Mouse (Mus musculus) G1E (cell line): ENCODE data around the gene Pard6b. TPM values are rescaled to one million over a fixed set of nuclear protein-coding genes. Genes with fewer than 3 reads are reported as not detected.
"Not testable (repeated sequence)": the region's sequence is repeated elsewhere in the genome, so short reads cannot be mapped to it uniquely, and the experiment has no call there.

ENCODE experiments used
- ATAC-seq: 2 replicates; pipeline ENCODE4 v1.8.0; 2016; ENCODE audit warnings: mild to moderate bottlenecking; ENCODE audit not compliant: insufficient number of reproducible peaks, poor library complexity, low FRiP score, severe bottlenecking; ENCODE audit errors: extremely low read depth
- DNase-seq: peaks from one replicate; pipeline ENCODE4 v3.0.0; 2012; ENCODE audit warnings: low spot score
- H3K27me3 ChIP-seq: 2 replicates; pipeline ENCODE4 v1.6.1; 2012; ENCODE audit warnings: mild to moderate bottlenecking, low read length, inconsistent platforms; ENCODE audit not compliant: insufficient read depth
- H3K36me3 ChIP-seq: replicated peaks from 2 replicates; pipeline ENCODE3; 2012; ENCODE audit warnings: mild to moderate bottlenecking, inconsistent platforms
- H3K4me1 ChIP-seq: 2 replicates; pipeline ENCODE4 v1.6.1; 2012; ENCODE audit warnings: low read depth, low read length, inconsistent platforms, mixed read lengths; ENCODE audit not compliant: insufficient read depth
- H3K4me3 ChIP-seq: 2 replicates; pipeline ENCODE4 v1.5.1; 2012; ENCODE audit warnings: low read depth, mild to moderate bottlenecking, inconsistent platforms, low read length, moderate library complexity, mixed read lengths
- H3K9me3 ChIP-seq: replicated peaks from 2 replicates; pipeline ENCODE4 v1.6.1; 2012; ENCODE audit warnings: inconsistent platforms
- CTCF ChIP-seq: IDR thresholded peaks from 2 replicates; pipeline ENCODE4 v1.5.1; 2012; ENCODE audit warnings: low read depth, low read length, inconsistent platforms, mixed read lengths
- GATA1 ChIP-seq: IDR thresholded peaks from 2 replicates; pipeline ENCODE4 v1.6.1; 2012; ENCODE audit warnings: borderline replicate concordance, low read length, inconsistent platforms, mixed read lengths
- GATA2 ChIP-seq: IDR thresholded peaks from 2 replicates; pipeline ENCODE4 v1.6.1; 2012; ENCODE audit warnings: low read depth, low read length, inconsistent platforms, borderline replicate concordance
- POLR2AphosphoS5 ChIP-seq: IDR thresholded peaks from 2 replicates; pipeline ENCODE4 v1.6.1; 2012; ENCODE audit warnings: low read depth, low read length, inconsistent platforms; ENCODE audit not compliant: insufficient replicate concordance
- TAL1 ChIP-seq: conservative IDR thresholded peaks from 2 replicates; pipeline ENCODE4 v1.6.1; 2012; ENCODE audit warnings: low read depth, low read length, inconsistent platforms, mixed read lengths
- polyA plus RNA-seq: library from polyadenylated mRNA; stranded (reverse); fragments of >175 nt; gene quantifications from 2 replicates; pipeline ENCODE4 v1.2.3, GENCODE M21; 2012
- total RNA-seq, 2 experiments: library from RNA; stranded (forward) in 1 of 2; stranded (reverse) in 1 of 2; fragments of 200-1000 nt in 1 of 2; fragments of >200 nt in 1 of 2; fragmentation: Nextera tagmentation in 1 of 2; gene quantifications; 2 replicates each; pipeline ENCODE4 v1.2.3; 2014 to 2017

Pard6b gene
- total and polyA plus RNA-seq, 3 experiments, result 4.8 to 5.5 (median 4.8) TPM

DNA sequence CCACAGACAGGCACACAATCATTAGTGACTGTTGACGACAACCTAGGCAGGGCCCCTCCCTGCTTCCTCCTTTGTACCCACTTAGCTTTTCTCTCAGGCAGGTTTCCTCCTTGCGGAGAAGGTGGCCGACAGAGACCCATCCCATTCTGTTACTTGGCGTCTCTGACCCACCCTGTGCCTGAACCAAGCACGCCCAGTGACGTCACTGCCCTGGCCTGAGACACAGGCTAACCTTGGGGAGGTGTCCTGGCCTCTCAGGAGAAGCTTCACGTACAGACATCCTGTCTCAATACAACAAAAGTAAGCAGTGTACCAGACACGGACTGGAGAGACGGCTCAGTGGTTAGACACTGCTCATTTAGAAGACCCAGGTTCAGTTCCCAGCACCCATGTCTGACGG is 22.5 kb downstream of the Pard6b start:
- Histone ChIP-seq H3K9me3 (no peaks in the 10 kb centered on the region), H3K27me3 (peaks cover 8% of the 10 kb centered on the region; the same call in 1 of the 2 replicates), H3K4me1 (no peaks in the 10 kb centered on the region), H3K4me3 (no peak overlapping the region), H3K36me3 (peaks cover 35% of the 10 kb centered on the region)
- ATAC-seq (no peak), DNase-seq (no peak)
- TF ChIP-seq GATA2 (no peak), TAL1 (no peak), GATA1 (no peak), CTCF (no peak), POLR2AphosphoS5 (no peak)

DNA sequence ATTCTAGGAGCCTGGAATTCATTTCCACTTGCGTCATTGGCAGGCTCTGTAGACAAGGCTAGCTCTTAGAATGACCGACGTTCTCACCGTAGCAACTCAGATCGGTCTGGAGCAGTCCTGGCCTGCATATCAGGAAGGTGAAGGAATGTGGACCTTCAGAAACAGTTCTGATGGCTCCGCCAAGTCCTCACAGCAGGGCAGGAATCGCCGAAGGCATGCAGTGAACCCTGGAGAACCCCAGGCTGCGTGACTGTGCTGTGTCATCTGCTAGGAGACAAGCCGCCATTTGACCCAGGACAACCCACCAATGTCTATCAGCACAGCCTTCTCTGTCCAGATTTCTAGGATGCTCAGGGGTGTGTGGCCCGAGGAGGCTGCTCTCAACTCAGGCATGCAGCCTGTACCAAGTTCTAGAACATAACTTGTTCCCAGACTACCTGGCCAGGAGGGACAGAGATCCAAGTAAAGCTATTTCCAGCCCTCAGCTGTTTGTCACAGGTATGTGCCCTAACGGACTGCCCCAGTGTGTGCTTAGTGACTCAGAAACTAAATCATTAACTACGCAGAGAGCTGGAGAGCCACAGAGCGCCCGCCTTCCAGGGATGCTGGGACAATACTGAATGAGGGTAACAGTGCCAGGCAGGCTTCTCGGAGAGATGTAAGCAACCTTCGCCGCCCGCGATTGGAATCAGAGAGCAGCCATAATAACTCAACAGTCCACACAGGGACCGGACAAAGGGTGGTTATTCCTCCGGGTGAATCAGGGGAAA is 23.8 kb downstream of the Pard6b start:
- peaks cover 22% of the 10 kb centered on the region for H3K36me3 ChIP-seq
- no peak overlapping the region for H3K4me3 ChIP-seq
- DNase-seq (no peak), ATAC-seq (no peak)
- no peak for TF ChIP-seq POLR2AphosphoS5
- TF ChIP-seq GATA1, result no peak
- no peak for TF ChIP-seq TAL1
- TF ChIP-seq CTCF, result no peak
- TF ChIP-seq GATA2, result no peak
- peaks cover 8% of the 10 kb centered on the region; the same call in 1 of the 2 replicates for H3K27me3 ChIP-seq
- no peaks in the 10 kb centered on the region for H3K4me1 ChIP-seq
- no peaks in the 10 kb centered on the region for H3K9me3 ChIP-seq

DNA sequence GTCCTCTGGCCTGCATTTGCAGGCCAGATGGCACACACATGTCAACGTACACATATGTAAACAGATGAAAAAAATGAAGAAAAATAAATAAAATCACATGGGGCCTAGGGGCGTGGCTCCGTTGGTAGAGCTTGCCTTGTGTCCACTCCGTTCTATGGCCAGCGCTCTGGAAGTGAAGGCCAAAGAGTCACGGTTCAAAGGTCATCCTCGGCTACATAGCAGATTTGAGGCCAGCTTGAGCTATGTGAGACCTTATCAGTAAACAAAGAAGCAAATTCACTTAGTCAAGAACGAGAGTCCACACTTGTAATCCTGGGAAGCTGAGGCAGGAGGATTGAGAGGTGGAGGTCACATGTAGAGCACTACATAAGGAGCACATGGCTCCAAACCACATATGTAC is 24.5 kb downstream of the Pard6b start:
- DNase-seq (no peak), ATAC-seq (no peak)
- Histone ChIP-seq H3K4me3 (no peak overlapping the region), H3K27me3 (peaks cover 9% of the 10 kb centered on the region), H3K36me3 (peaks cover 15% of the 10 kb centered on the region), H3K4me1 (no peaks in the 10 kb centered on the region), H3K9me3 (no peaks in the 10 kb centered on the region)
- TF ChIP-seq CTCF (no peak), POLR2AphosphoS5 (no peak), GATA2 (no peak), TAL1 (no peak), GATA1 (no peak)

DNA sequence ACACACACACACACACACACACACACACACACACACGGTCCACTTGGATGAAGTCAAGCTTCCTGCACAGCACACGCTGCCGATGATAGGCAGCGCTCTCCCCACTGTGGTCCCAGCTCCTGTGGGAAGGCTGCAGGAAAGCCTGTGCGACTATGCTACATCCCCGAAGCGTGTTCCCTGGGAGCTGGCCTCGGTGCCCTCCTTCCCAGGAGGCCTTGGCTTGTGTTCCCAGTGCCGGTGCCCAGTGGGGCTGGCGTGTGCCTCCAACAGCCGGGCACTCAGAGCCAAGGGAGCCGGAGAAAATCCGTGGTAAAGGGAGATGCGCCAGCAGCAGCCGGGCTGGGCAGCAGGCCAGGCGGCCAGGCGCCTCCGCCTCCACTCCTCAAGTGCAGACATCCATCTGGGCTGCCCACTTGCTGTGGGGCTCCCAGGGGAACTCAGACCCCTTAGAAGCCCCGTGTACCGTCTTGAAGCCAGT is 25.9 kb downstream of the Pard6b start:
- Histone ChIP-seq H3K4me1 (peaks cover 1% of the 10 kb centered on the region; the same call in 1 of the 2 replicates), H3K36me3 (peaks cover 4% of the 10 kb centered on the region), H3K27me3 (peaks cover 21% of the 10 kb centered on the region), H3K4me3 (no peak overlapping the region), H3K9me3 (no peaks in the 10 kb centered on the region)
- TF ChIP-seq CTCF (no peak), GATA2 (no peak), TAL1 (no peak), POLR2AphosphoS5 (no peak), GATA1 (no peak)
- DNase-seq (no peak), ATAC-seq (no peak)

DNA sequence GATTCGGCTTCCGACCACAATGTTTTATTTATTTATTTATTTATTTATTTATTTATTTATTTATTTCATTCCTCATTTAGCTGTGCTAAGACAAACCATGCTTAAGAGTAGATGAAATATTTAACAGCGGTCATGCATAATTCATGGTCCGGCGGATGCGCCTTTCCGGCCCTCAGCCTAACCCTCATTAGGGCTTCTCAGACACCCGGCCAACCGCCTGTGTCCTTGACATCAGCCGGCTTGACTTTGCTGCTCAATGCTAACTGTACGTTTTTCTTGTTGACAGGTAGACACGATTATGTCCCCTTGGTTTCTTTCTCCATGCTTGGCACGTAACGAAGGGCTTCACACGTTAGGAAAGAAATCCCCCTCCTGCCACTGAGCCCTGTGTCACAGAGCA is 26.6 kb downstream of the Pard6b start:
- H3K4me1 ChIP-seq, result peaks cover 7% of the 10 kb centered on the region
- no peaks in the 10 kb centered on the region for H3K36me3 ChIP-seq
- no peak for ATAC-seq
- TF ChIP-seq GATA1, result no peak
- TF ChIP-seq CTCF, result no peak
- TF ChIP-seq GATA2, result no peak
- no peak for TF ChIP-seq POLR2AphosphoS5
- TF ChIP-seq TAL1, result no peak
- H3K9me3 ChIP-seq, result no peaks in the 10 kb centered on the region
- H3K4me3 ChIP-seq, result no peak overlapping the region
- peaks cover 25% of the 10 kb centered on the region for H3K27me3 ChIP-seq
- DNase-seq, result no peak

DNA sequence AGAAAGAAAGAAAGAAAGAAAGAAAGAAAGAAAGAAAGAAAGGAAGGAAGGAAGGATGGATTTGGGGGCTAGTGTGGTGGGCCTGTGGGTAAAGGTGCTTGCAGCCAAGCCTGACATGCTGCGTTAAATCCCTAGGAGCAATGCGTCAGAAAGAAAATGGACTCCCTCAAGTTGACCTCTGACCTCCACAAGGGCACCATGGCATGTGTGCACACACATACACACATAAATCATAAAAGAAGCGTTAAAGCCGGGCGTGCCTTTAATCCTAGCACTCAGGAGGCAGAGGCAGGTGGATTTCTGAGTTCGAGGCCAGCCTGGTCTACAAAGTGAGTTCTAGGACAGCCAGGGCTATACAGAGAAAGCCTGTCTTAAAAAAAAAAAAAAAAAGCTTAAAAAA is 27.1 kb downstream of the Pard6b start:
- not testable (repeated sequence) for H3K9me3 ChIP-seq, DNase-seq, H3K4me3 ChIP-seq, ATAC-seq, H3K4me1 ChIP-seq, H3K36me3 ChIP-seq
- peaks cover 25% of the 10 kb centered on the region for H3K27me3 ChIP-seq
